Mouse (Mus musculus) liver, embryonic 15.5 days (tissue): ENCODE results near the gene Flvcr2. TPM values are rescaled to one million over a fixed set of nuclear protein-coding genes. Genes with fewer than 3 reads are reported as not detected.

Experiments used
- ATAC-seq: fragments of 200-750 bp; cut with Nextera tagmentation; 2 replicates; pipeline ENCODE4 v1.8.0; 2017; ENCODE audit warnings: moderate number of reproducible peaks, mild to moderate bottlenecking, moderate library complexity; ENCODE audit not compliant: insufficient read depth
- H3K27ac ChIP-seq: fragments of 300-500 bp; sonication (generic); replicated peaks from 2 replicates; pipeline ENCODE4 v1.5.1; 2015; ENCODE audit warnings: mild to moderate bottlenecking, inconsistent platforms
- H3K27me3 ChIP-seq: fragments of 300-500 bp; sonication (generic); 2 replicates; pipeline ENCODE4 v1.6.1; 2015; ENCODE audit warnings: mild to moderate bottlenecking, inconsistent platforms
- H3K36me3 ChIP-seq: fragments of 300-500 bp; sonication (generic); replicated peaks from 2 replicates; pipeline ENCODE4 v1.6.1; 2015; ENCODE audit warnings: moderate library complexity, mild to moderate bottlenecking, inconsistent platforms
- H3K4me1 ChIP-seq: fragments of 300-500 bp; sonication (generic); replicated peaks from 2 replicates; pipeline ENCODE4 v1.6.1; 2015; ENCODE audit warnings: inconsistent platforms
- H3K4me2 ChIP-seq: fragments of 300-500 bp; sonication (generic); 2 replicates; pipeline ENCODE4 v1.6.1; 2015; ENCODE audit warnings: moderate library complexity, mild to moderate bottlenecking, inconsistent platforms
- H3K4me3 ChIP-seq: fragments of 300-500 bp; sonication (generic); replicated peaks from 2 replicates; pipeline ENCODE4 v1.5.1; 2015; ENCODE audit warnings: mild to moderate bottlenecking, inconsistent platforms
- H3K9ac ChIP-seq: fragments of 300-500 bp; sonication (generic); 2 replicates; pipeline ENCODE4 v1.6.1; 2015; ENCODE audit warnings: moderate library complexity, mild to moderate bottlenecking, inconsistent platforms
- H3K9me3 ChIP-seq: fragments of 300-500 bp; sonication (generic); replicated peaks from 2 replicates; pipeline ENCODE4 v1.6.1; 2016; ENCODE audit warnings: inconsistent platforms
- WGBS: fragments of 180-500 bp; shearing (Covaris S2); methylation state at CpG from one replicate; pipeline ENCODE4 v1.1.7; 2015; ENCODE audit warnings: mixed read lengths; ENCODE audit not compliant: insufficient replicate concordance; 5-methylcytosine and 5-hydroxymethylcytosine counted together
- polyA plus RNA-seq: library from polyadenylated mRNA; unstranded; fragments of >200 nt; fragmentation: Nextera tagmentation; extraction: Ambion mirVana; gene quantifications from 2 replicates; pipeline ENCODE4 v1.2.1, GENCODE M21; 2015

Flvcr2 gene
- polyA plus RNA-seq, 1 experiment from 2014 or later = 7.2 TPM

DNA sequence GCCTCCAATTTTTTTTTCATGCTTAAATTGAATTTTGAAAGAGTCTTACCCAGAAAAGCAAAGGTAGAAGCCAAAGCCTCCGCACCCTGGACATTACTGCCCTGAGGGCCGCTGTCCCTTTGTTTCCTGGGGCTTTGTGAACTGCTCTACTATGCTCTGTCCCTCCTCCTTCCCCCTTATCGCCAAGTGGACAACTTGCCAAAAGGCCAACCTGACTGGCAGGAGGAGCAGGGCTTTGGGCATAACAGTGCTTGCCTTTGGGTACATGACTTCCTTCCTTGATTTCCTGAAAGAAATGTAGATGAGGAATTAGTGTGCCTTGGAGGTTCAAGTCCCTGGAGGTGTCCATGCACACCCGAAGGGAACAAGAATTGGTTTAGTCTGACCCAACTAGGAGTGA, 15.1 kb downstream of the Flvcr2 start:
- no peak overlapping the region for H3K4me2 ChIP-seq
- WGBS = 56% methylated on average over 4 of the region's 4 CpGs
- no peaks in the 10 kb centered on the region for H3K9me3 ChIP-seq
- ATAC-seq = no peak
- H3K27me3 ChIP-seq = no peaks in the 10 kb centered on the region
- H3K9ac ChIP-seq = no peak overlapping the region
- no peaks in the 10 kb centered on the region for H3K36me3 ChIP-seq
- H3K4me3 ChIP-seq = no peak overlapping the region
- H3K4me1 ChIP-seq = peaks cover 6% of the 10 kb centered on the region; the same call in 1 of the 2 replicates
- no peak overlapping the region for H3K27ac ChIP-seq

DNA sequence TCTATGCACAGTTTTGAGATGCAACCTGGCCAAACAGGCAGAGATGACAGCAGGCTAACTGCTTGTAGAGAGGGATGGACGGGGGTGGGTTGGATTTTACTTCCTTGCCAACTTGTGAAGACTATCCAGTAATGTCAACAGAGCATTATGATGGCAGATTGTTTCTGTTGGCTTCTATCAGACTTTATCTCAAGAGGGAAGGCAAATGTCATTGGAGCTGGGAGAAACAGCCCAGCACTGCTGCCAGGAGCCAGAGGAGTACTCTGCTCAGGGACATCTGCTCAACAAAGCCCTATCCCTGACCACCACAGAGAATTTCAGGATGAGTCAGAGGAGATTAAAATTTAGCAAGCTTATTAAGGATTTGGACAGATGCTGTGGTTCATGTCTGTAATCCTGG, 18.3 kb downstream of the Flvcr2 start:
- H3K9ac ChIP-seq = no peak overlapping the region
- 34% methylated on average over 1 of the region's 1 CpGs for WGBS
- ATAC-seq = no peak
- no peaks in the 10 kb centered on the region for H3K27me3 ChIP-seq
- peaks cover 6% of the 10 kb centered on the region for H3K4me1 ChIP-seq
- H3K9me3 ChIP-seq = no peaks in the 10 kb centered on the region
- H3K27ac ChIP-seq = no peak overlapping the region
- H3K4me2 ChIP-seq = no peak overlapping the region
- H3K4me3 ChIP-seq = no peak overlapping the region
- H3K36me3 ChIP-seq = no peaks in the 10 kb centered on the region

DNA sequence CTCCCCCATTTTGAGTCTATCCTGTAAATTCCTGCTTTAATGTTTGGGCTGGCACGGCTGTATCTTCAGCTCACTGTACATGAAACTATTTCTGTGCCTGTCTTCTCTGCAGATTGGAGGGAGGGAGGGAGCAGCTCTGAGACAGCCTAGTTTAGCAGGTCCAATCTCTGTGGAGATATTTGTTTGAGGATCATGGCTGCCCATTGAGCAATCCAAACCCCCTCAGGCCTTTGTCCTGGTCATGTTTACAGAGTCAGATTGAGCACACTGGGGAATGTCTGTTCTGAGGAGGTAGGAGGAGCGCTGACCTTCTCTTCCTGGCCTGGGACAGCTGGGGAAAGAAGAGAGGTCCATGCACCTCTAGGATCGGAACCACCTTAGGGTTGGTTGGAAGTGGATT, 19.9 kb downstream of the Flvcr2 start:
- Histone ChIP-seq H3K4me2 (peak overlapping the region; percentile 13; the same call in 1 of the 2 replicates), H3K27ac (peak overlapping the region; percentile 55), H3K4me3 (no peak overlapping the region), H3K4me1 (peaks cover 6% of the 10 kb centered on the region), H3K9me3 (no peaks in the 10 kb centered on the region), H3K36me3 (no peaks in the 10 kb centered on the region), H3K27me3 (no peaks in the 10 kb centered on the region), H3K9ac (no peak overlapping the region)
- WGBS = 53% methylated on average over 3 of the region's 3 CpGs
- peak; percentile 80 for ATAC-seq

DNA sequence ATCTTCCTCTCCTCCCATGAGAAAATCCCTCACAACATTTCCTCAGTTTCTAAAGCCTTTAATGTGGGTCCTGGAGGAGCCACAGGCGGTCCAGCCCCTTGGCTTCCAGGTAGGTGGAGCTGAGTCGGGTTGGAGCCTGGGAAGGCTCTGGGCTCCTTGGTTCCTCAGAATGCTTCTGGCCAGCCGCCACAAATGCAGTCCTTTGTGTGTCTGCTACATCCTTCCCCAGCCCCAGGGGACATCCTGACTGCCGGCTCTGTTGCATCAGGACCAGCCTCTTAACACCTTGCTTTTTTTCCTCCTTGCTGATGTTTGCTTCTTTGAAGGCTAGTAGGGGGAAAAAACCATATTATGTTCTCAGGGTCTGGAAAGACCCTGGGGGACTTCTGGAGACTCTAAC, 21.4 kb downstream of the Flvcr2 start:
- no peaks in the 10 kb centered on the region for H3K27me3 ChIP-seq
- no peak overlapping the region for H3K9ac ChIP-seq
- no peak overlapping the region for H3K4me3 ChIP-seq
- 32% methylated on average over 4 of the region's 4 CpGs for WGBS
- H3K4me2 ChIP-seq = no peak overlapping the region
- H3K4me1 ChIP-seq = peaks cover 6% of the 10 kb centered on the region
- no peaks in the 10 kb centered on the region for H3K9me3 ChIP-seq
- no peaks in the 10 kb centered on the region for H3K36me3 ChIP-seq
- no peak for ATAC-seq
- no peak overlapping the region for H3K27ac ChIP-seq

DNA sequence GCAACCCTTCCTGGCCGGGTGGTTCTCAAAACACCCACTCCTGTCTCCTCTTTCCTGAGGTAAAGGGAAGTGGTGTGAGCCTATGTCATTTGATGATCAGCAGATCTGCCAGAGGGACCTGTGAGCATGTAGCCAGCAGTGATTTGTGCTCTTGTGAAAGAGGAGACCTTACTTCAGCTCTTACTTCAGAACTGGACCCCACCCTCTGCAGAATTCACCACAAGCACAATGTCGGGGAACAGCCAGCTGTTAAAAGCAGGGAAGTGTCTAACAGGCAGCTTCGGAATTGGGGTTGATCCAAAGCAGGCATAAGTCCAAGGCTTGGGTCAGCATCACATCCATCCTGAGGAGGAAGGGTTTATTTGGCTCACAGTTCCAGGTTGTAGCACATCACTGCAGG, 25.0 kb downstream of the Flvcr2 start:
- H3K9me3 ChIP-seq = no peaks in the 10 kb centered on the region
- no peaks in the 10 kb centered on the region; the same call in 1 of the 2 replicates for H3K4me1 ChIP-seq
- no peaks in the 10 kb centered on the region for H3K27me3 ChIP-seq
- H3K4me3 ChIP-seq = no peak overlapping the region
- ATAC-seq = no peak
- no peak overlapping the region for H3K9ac ChIP-seq
- 25% methylated on average over 3 of the region's 3 CpGs for WGBS
- H3K36me3 ChIP-seq = no peaks in the 10 kb centered on the region
- no peak overlapping the region for H3K4me2 ChIP-seq
- no peak overlapping the region for H3K27ac ChIP-seq

DNA sequence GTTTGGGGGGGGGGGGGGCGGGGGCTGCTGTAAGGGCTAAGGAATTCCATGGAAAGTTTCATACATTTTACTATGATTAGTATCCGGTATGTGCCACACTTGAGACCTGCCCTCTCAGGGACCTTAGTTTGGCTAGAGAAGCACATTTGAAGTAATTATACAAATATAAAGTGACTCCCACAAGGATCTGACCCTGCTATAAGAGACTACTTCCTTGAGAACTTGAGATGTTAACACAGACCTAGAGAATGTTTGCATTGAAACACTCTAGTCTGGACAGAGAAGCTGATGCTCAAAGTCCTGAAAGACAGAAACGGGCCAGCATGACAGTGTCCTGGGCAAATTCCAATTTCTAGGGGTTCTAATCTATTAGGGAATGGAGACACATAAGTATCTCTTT, 32.6 kb downstream of the Flvcr2 start:
- ATAC-seq = no peak
- no peak overlapping the region for H3K9ac ChIP-seq
- no peak overlapping the region for H3K4me2 ChIP-seq
- 65% methylated on average over 3 of the region's 3 CpGs for WGBS
- H3K36me3 ChIP-seq = no peaks in the 10 kb centered on the region
- H3K4me3 ChIP-seq = no peak overlapping the region
- H3K4me1 ChIP-seq = no peaks in the 10 kb centered on the region
- H3K27ac ChIP-seq = no peak overlapping the region
- H3K9me3 ChIP-seq = no peaks in the 10 kb centered on the region
- H3K27me3 ChIP-seq = no peaks in the 10 kb centered on the region

GRCm38 (mm10) chr12:85779707-85780106, 33.4 kb downstream of the Flvcr2 start:
- WGBS = 79% methylated on average over 5 of the region's 5 CpGs
- no peaks in the 10 kb centered on the region for H3K27me3 ChIP-seq
- ATAC-seq = no peak
- H3K4me1 ChIP-seq = no peaks in the 10 kb centered on the region
- no peaks in the 10 kb centered on the region for H3K9me3 ChIP-seq
- H3K36me3 ChIP-seq = no peaks in the 10 kb centered on the region
- no peak overlapping the region for H3K4me2 ChIP-seq
- no peak overlapping the region for H3K27ac ChIP-seq
- H3K9ac ChIP-seq = no peak overlapping the region
- H3K4me3 ChIP-seq = no peak overlapping the region

DNA sequence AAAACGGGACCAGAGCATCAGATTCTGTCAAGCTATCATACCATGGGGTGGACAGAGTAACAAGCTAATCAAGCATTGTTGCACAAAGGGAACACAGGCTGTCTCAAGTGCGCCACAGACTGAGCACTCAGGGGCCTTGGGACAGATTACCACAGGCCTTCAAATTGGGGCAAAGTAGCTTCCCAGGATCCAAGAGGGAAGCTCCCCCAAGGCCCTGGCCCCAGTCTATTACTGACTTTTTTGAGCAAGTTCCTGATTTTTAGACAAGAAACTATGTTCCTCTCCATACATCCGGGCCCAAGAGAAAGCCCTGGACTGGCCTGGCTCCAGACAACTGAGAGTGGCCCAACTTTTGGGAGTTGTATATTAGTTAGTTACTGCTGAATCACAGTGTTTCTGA, 35.3 kb downstream of the Flvcr2 start:
- 53% methylated on average over 3 of the region's 3 CpGs for WGBS
- Histone ChIP-seq H3K9me3 (no peaks in the 10 kb centered on the region), H3K4me1 (no peaks in the 10 kb centered on the region), H3K4me3 (no peak overlapping the region), H3K27ac (no peak overlapping the region), H3K4me2 (no peak overlapping the region), H3K9ac (no peak overlapping the region), H3K27me3 (no peaks in the 10 kb centered on the region), H3K36me3 (no peaks in the 10 kb centered on the region)
- ATAC-seq = no peak

GRCm38 (mm10) chr12:85784916-85785815, 38.8 kb downstream of the Flvcr2 start:
- Histone ChIP-seq H3K4me2 (no peak overlapping the region), H3K9ac (no peak overlapping the region), H3K4me1 (no peaks in the 10 kb centered on the region), H3K27me3 (no peaks in the 10 kb centered on the region), H3K9me3 (no peaks in the 10 kb centered on the region), H3K36me3 (no peaks in the 10 kb centered on the region), H3K27ac (peak overlapping the region; percentile 29; the same call in 1 of the 2 replicates), H3K4me3 (no peak overlapping the region)
- ATAC-seq = peak; percentile 67; the same call in 1 of the 2 replicates
- WGBS = 49% methylated on average over 19 of the region's 19 CpGs

- H3K27ac ChIP-seq = no peak overlapping the region
- no peaks in the 10 kb centered on the region for H3K9me3 ChIP-seq
- ATAC-seq = no peak
- H3K27me3 ChIP-seq = no peaks in the 10 kb centered on the region
- H3K36me3 ChIP-seq = 0 out of 2 replicates have a peak, but pooled peaks cover 3% of the 10 kb centered on the region
- no peak overlapping the region for H3K4me2 ChIP-seq
- no peak overlapping the region for H3K4me3 ChIP-seq
- H3K9ac ChIP-seq = no peak overlapping the region
- 75% methylated on average over 4 of the region's 4 CpGs for WGBS
- H3K4me1 ChIP-seq = no peaks in the 10 kb centered on the region
These were observed 45.8 kb downstream of the Flvcr2 start for GRCm38 (mm10) chr12:85792158-85792557.

GRCm38 (mm10) chr12:85792821-85793346, 46.5 kb downstream of the Flvcr2 start:
- H3K36me3 ChIP-seq = 0 out of 2 replicates have a peak, but pooled peaks cover 3% of the 10 kb centered on the region
- H3K9ac ChIP-seq = no peak overlapping the region
- no peaks in the 10 kb centered on the region for H3K9me3 ChIP-seq
- 57% methylated on average over 6 of the region's 6 CpGs for WGBS
- H3K27me3 ChIP-seq = no peaks in the 10 kb centered on the region
- H3K4me2 ChIP-seq = no peak overlapping the region
- H3K4me1 ChIP-seq = no peaks in the 10 kb centered on the region
- no peak overlapping the region for H3K27ac ChIP-seq
- ATAC-seq = no peak
- no peak overlapping the region for H3K4me3 ChIP-seq
